Mouse (Mus musculus) frontal cortex, adult 2 months (tissue): ENCODE data around the gene Cmtr1. TPM values are rescaled to one million over a fixed set of nuclear protein-coding genes. Genes with fewer than 3 reads are reported as not detected.
"Not testable (repeated sequence)": the region's sequence is repeated elsewhere in the genome, so short reads cannot be mapped to it uniquely, and the experiment has no call there.

Source experiments
- DNase-seq, 2 experiments: peaks; one replicate each; pipeline ENCODE4 v3.0.0; 2022; ENCODE audit warnings: low spot score in 1 of 2; ENCODE audit errors: extremely low spot score in 1 of 2
- polyA plus RNA-seq: library from polyadenylated mRNA; depleted of rRNA; stranded (reverse); fragments of >200 nt; gene quantifications from 2 replicates; pipeline ENCODE4 v1.2.3, GENCODE M21; 2012; rRNA removed

The Cmtr1 gene
- 72.7 and 82.6 TPM in 2 replicates for polyA plus RNA-seq

- DNase-seq: peak; percentile 85 to 96
These were observed at the start of gene Cmtr1 for GRCm38 (mm10) chr17:29660076-29660761. Gene Cmtr1, plus strand, starts transcription at chr17:29660595.

GRCm38 (mm10) chr17:29613453-29613852 is 46.9 kb upstream of the Cmtr1 start:
- DNase-seq: not testable (repeated sequence)

- peak; percentile 85 to 94 for DNase-seq
These were observed 46.0 kb upstream of the Cmtr1 start, which contains the start of the genes Rnf8 and Gm28043 for GRCm38 (mm10) chr17:29614115-29615023. Gene Rnf8, plus strand, starts transcription at chr17:29614790. Gene Gm28043, plus strand, starts transcription at chr17:29614876.

- DNase-seq: no peak
These were observed 45.3 kb upstream of the Cmtr1 start for GRCm38 (mm10) chr17:29615024-29615551.

- DNase-seq: peak in 1 of 2 experiments; percentile 44
These were observed 44.8 kb upstream of the Cmtr1 start for GRCm38 (mm10) chr17:29615616-29616015.

- no peak for DNase-seq
These were observed 41.2 kb upstream of the Cmtr1 start for GRCm38 (mm10) chr17:29619231-29619630.

GRCm38 (mm10) chr17:29623488-29623887 is 36.9 kb upstream of the Cmtr1 start:
- peak in 1 of 2 experiments; percentile 44 for DNase-seq

- DNase-seq: no peak
These were observed 33.1 kb upstream of the Cmtr1 start for GRCm38 (mm10) chr17:29627285-29627684.

GRCm38 (mm10) chr17:29628946-29629345 is 31.4 kb upstream of the Cmtr1 start:
- DNase-seq: no peak

GRCm38 (mm10) chr17:29629620-29630019 is 30.8 kb upstream of the Cmtr1 start:
- no peak for DNase-seq

- no peak for DNase-seq
These were observed 28.1 kb upstream of the Cmtr1 start for GRCm38 (mm10) chr17:29632312-29632711.

GRCm38 (mm10) chr17:29635492-29635891 is 24.9 kb upstream of the Cmtr1 start:
- peak in 1 of 2 experiments; percentile 44 for DNase-seq

- DNase-seq: peak in 1 of 2 experiments; percentile 65
These were observed 24.3 kb upstream of the Cmtr1 start for GRCm38 (mm10) chr17:29636118-29636517.

GRCm38 (mm10) chr17:29637377-29637776 is 23.0 kb upstream of the Cmtr1 start:
- no peak for DNase-seq

- DNase-seq: no peak
These were observed 22.5 kb upstream of the Cmtr1 start for GRCm38 (mm10) chr17:29637895-29638294.

- no peak for DNase-seq
These were observed 19.4 kb upstream of the Cmtr1 start for GRCm38 (mm10) chr17:29640971-29641370.

- DNase-seq: no peak
These were observed 18.2 kb upstream of the Cmtr1 start for GRCm38 (mm10) chr17:29642219-29642618.

GRCm38 (mm10) chr17:29658249-29658648 is 2.1 kb upstream of the Cmtr1 start:
- DNase-seq: no peak

GRCm38 (mm10) chr17:29660762-29661391 is 482 bp downstream of the Cmtr1 start:
- DNase-seq: no peak

GRCm38 (mm10) chr17:29662145-29662544 is 1.8 kb downstream of the Cmtr1 start:
- no peak for DNase-seq
